Mouse (Mus musculus): ENCODE results near the gene Rtn4ip1. TPM values are rescaled to one million over a fixed set of nuclear protein-coding genes. Genes with fewer than 3 reads are reported as not detected.

Gene Rtn4ip1
- total and polyA plus RNA-seq, 3 experiments = 11.6 to 23.5 TPM; not detected in 1

- TF ChIP-seq ZMIZ1 (IDR thresholded peaks at IDR 0.05; ENCODE audit: low read depth, low read length) = no peak
Measured at GRCm38 (mm10) chr10:43992506-43992905, 90.9 kb downstream of the Rtn4ip1 start (continued).

- no peaks in the 10 kb centered on the region for H3K79me2 ChIP-seq (ENCODE audit: control insufficient read depth, insufficient read depth, low read length, poor library complexity)
- H3K4me1 ChIP-seq (ENCODE audit: control insufficient read depth in 1 of 2, insufficient read depth in 2 of 2, low read length in 2 of 2) = peaks cover 0 to 5% of the 10 kb centered on the region in 2 experiments; a peak in 1 of 4 replicates
- TF ChIP-seq MAX (IDR thresholded peaks at IDR 0.05; ENCODE audit: low read length) (no peak), ZC3H11A (IDR thresholded peaks at IDR 0.05; ENCODE audit: low read depth, low read length) (no peak), USF1 (IDR thresholded peaks at IDR 0.05; ENCODE audit: low read depth, low read length) (no peak), UBTF (IDR thresholded peaks at IDR 0.05; ENCODE audit: borderline replicate concordance, insufficient read depth, low read depth, low read length) (no peak)
- no peak overlapping the region for H3K4me3 ChIP-seq (ENCODE audit: control insufficient read depth in 1 of 2, insufficient read depth in 1 of 2, low read depth in 2 of 2, low read length in 2 of 2)
- H3K9me3 ChIP-seq (replicated peaks; ENCODE audit: insufficient read depth, low read length) = no peaks in the 10 kb centered on the region
- DNase-seq (ENCODE audit: low read depth, low spot score) = no peak
- no peak overlapping the region for H3K9ac ChIP-seq (ENCODE audit: control insufficient read depth, low read depth, low read length, poor library complexity, severe bottlenecking)
- no peak overlapping the region for H3K27ac ChIP-seq (ENCODE audit: control insufficient read depth, low read depth, low read length)
- no peaks in the 10 kb centered on the region for H3K36me3 ChIP-seq (ENCODE audit: control insufficient read depth in 1 of 2, insufficient read depth in 2 of 2, low read length in 2 of 2)
- H3K27me3 ChIP-seq (ENCODE audit: control insufficient read depth in 1 of 2, insufficient read depth in 2 of 2, low read length in 2 of 2) = no peaks in the 10 kb centered on the region; a peak in 1 of 4 replicates
Measured at GRCm38 (mm10) chr10:43993198-43993597, 91.6 kb downstream of the Rtn4ip1 start.

GRCm38 (mm10) chr10:43995858-43996650 lies 94.4 kb downstream of the Rtn4ip1 start:
- Histone ChIP-seq H3K4me1 (ENCODE audit: control insufficient read depth in 1 of 2, insufficient read depth in 2 of 2, low read length in 2 of 2) (peaks cover 0 to 5% of the 10 kb centered on the region in 2 experiments; a peak in 1 of 4 replicates), H3K27me3 (ENCODE audit: control insufficient read depth in 1 of 2, insufficient read depth in 2 of 2, low read length in 2 of 2) (peaks cover 0 to 2% of the 10 kb centered on the region in 2 experiments; a peak in 2 of 4 replicates), H3K27ac (ENCODE audit: control insufficient read depth, low read depth, low read length) (no peak overlapping the region), H3K9me3 (replicated peaks; ENCODE audit: insufficient read depth, low read length) (no peaks in the 10 kb centered on the region), H3K79me2 (ENCODE audit: control insufficient read depth, insufficient read depth, low read length, poor library complexity) (no peaks in the 10 kb centered on the region), H3K36me3 (ENCODE audit: control insufficient read depth in 1 of 2, insufficient read depth in 2 of 2, low read length in 2 of 2) (no peaks in the 10 kb centered on the region), H3K4me3 (ENCODE audit: control insufficient read depth in 1 of 2, insufficient read depth in 1 of 2, low read depth in 2 of 2, low read length in 2 of 2) (no peak overlapping the region; a peak in 1 of 4 replicates), H3K9ac (ENCODE audit: control insufficient read depth, low read depth, low read length, poor library complexity, severe bottlenecking) (no peak overlapping the region)
- DNase-seq (ENCODE audit: low read depth, low spot score) = peak; percentile 43
- TF ChIP-seq GABPA (IDR thresholded peaks at IDR 0.05; ENCODE audit: low read depth, low read length) (no peak), MXI1 (IDR thresholded peaks at IDR 0.05; ENCODE audit: low read depth, low read length) (no peak), MAX (IDR thresholded peaks at IDR 0.05; ENCODE audit: low read length) (no peak), POLR2AphosphoS5 (IDR thresholded peaks at IDR 0.05; ENCODE audit: borderline replicate concordance, low read depth, low read length) (no peak), POLR2AphosphoS2 (IDR thresholded peaks at IDR 0.05; ENCODE audit: low read length) (no peak), EP300 (IDR thresholded peaks at IDR 0.05; ENCODE audit: low read depth in 1 of 2, low read length in 2 of 2) (no peak), NRF1 (IDR thresholded peaks at IDR 0.05; ENCODE audit: insufficient read depth, low read depth, low read length, poor library complexity, severe bottlenecking) (no peak), CHD2 (IDR thresholded peaks at IDR 0.05; ENCODE audit: low read length) (no peak), RAD21 (IDR thresholded peaks at IDR 0.05; ENCODE audit: low read depth, low read length) (no peak), TCF12 (IDR thresholded peaks at IDR 0.05; ENCODE audit: low read depth, low read length) (no peak), RCOR1 (IDR thresholded peaks at IDR 0.05; ENCODE audit: low read depth, low read length) (no peak), HCFC1 (IDR thresholded peaks at IDR 0.05; ENCODE audit: low read depth, low read length) (no peak), GATA1 (IDR thresholded peaks at IDR 0.05; ENCODE audit: low read depth, low read length) (no peak), NELFE (IDR thresholded peaks at IDR 0.05; ENCODE audit: low read depth, low read length) (no peak), MAZ (IDR thresholded peaks at IDR 0.05; ENCODE audit: low read depth, low read length) (no peak), E2F4 (IDR thresholded peaks at IDR 0.05; ENCODE audit: borderline replicate concordance, low read depth, low read length) (no peak), SMC3 (IDR thresholded peaks at IDR 0.05; ENCODE audit: low read depth, low read length) (no peak), ZC3H11A (IDR thresholded peaks at IDR 0.05; ENCODE audit: low read depth, low read length) (no peak), TBP (IDR thresholded peaks at IDR 0.05; ENCODE audit: low read depth, low read length) (no peak), MYB (IDR thresholded peaks at IDR 0.05; ENCODE audit: low read depth, low read length) (no peak)
